Mouse (Mus musculus): ENCODE results near the gene Ahdc1.

GRCm38 (mm10) chr4:133109335-133109801 lies 98.3 kb downstream of the Ahdc1 start:
- TF ChIP-seq CTCF (IDR thresholded peaks at IDR 0.05; ENCODE audit: low read depth), result no peak
- no peak for TF ChIP-seq EP300 (IDR thresholded peaks at IDR 0.05; ENCODE audit: low read depth)

All from liver, embryonic 14.5 days (tissue).